Mouse (Mus musculus) ES-CJ7 (cell line): ENCODE results near the gene Gm10772.
"Not testable (repeated sequence)": the region's sequence is repeated elsewhere in the genome, so short reads cannot be mapped to it uniquely, and the experiment has no call there.

Experiments
- DNase-seq: peaks from one replicate; pipeline ENCODE4 v3.0.0; 2011; ENCODE audit warnings: low read depth, low spot score

Gene Gm10772

DNA sequence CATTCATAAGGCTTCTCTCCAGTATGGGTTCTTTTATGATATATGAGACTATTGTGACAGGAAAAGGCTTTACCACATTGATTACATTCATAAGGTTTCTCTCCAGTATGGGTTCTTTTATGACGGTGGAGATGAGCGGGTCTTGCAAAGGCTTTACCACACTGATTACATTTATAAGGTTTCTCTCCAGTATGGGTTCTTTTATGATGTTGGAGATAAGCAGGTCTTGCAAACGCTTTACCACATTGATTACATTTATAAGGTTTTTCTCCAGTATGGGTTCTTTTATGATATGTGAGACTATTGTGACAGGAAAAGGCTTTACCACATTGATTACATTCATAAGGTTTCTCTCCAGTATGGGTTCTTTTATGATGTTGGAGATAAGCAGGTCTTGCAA lies at the start of gene Gm10772:
Gm10772 (minus strand) TSS at position 101 of the 400 bp plus-strand sequence.
- DNase-seq, result not testable (repeated sequence)

DNA sequence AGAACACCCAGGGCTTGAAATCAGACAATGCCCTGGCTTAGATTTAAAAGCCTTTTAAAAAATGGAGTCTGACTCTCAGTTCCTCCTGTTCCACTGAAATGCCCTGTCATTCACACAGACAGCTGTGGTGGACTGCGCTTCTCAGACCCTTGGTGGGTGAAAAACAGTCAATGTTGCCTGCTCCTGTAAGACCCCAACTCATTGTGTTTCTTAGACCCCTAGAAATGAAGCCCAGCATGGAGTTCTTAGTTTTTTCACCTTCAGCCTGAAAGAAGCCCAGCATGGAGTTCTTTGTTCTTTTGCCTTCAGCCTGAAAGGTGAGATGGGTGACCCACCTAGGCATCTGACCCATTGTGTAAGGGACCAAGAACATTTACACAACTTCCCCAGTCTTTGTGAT lies 36.5 kb upstream of the Gm10772 start:
- peak; percentile 74 for DNase-seq

DNA sequence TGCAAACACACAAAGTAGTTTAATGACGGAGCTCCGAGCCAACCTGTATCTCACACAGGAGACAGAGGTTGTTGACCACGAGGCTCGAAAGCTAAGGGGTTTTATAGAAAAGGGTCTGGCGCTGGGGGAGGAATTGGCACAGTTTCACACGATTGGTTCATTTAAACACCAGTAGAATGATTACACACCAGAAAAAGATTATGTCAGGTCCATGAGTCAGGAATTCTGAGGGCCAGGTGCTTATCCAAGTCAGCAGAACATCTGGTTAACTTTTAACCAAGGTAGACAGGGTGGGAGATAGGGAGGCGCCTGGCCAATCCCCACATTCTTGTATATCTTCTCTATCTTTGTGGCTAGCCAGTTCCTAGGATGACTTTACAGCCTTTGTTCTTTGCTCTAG lies 35.8 kb upstream of the Gm10772 start:
- not testable (repeated sequence) for DNase-seq

DNA sequence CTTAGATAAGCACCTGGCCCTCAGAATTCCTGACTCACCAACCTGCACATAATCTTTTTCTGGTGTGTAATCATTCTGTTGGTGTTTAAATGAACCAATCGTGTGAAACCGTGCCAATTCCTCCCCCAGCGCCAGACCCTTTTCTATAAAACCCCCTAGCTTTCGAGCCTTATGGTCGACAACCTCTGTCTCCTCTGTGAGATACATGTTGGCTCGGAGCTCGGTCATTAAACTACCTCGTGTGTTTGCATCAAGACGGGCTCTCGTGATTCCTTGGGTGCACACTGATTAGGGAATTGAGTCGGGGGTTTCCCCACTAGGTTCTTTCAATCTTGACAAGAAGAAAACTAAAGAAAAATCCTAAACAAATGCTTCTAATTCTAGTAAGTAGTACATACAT lies 13.0 kb downstream of the Gm10772 start:
- DNase-seq, result peak; percentile 59

DNA sequence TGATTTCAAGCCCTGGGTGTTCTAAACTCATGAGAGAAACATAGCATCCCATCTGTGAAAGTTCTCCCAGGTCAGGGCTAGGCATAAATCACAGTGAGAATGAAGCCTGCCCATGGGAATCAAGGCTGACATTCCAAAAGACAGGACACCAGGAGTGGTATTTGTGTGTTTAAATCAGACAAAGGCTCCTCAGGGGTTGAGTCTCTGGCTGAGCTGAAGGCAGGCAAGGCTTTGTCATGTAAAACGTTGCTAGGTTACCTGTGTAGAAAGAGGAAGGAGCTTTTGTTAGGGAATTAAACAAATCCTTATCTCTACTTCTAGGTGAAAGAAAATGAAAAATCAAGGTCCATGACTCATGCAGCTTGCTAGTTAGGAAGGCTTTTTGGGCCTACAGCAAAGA lies 13.6 kb downstream of the Gm10772 start:
- peak; percentile 85 for DNase-seq

DNA sequence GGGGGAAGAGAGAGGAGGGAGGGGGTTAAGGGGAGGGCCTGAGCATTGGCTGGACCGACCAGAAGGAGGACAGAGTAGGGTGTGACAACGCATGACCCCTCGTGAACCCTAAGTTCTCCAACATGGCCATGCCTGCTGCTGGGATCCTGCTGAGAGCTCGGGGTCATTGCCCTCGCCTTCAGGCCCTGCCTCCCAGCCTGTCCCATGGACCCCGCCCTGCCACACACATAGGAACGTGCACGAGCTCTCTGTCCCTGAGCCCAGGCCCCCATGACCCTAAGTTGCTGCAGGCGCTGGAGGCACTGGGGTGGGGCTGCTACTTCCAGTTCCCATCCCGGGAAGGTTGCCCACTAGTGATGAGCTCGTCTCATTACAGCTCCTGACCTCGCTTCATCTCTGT lies 48.2 kb downstream of the Gm10772 start:
- DNase-seq, result peak; percentile 89
